Mouse (Mus musculus) heart, embryonic 10.5 days (tissue): ENCODE measurements around the gene Gm5483. TPM values are rescaled to one million over a fixed set of nuclear protein-coding genes. Genes with fewer than 3 reads are reported as not detected.
"Not testable (repeated sequence)": the region's sequence is repeated elsewhere in the genome, so short reads cannot be mapped to it uniquely, and the experiment has no call there.

Experiments used
- DNase-seq: peaks from one replicate; pipeline ENCODE4 v3.0.0-alpha.2; 2017; ENCODE audit warnings: low spot score
- H3K27ac ChIP-seq: fragments of 300-500 bp; sonication (generic); 2 replicates; pipeline ENCODE4 v1.5.1; 2016; ENCODE audit warnings: mild to moderate bottlenecking
- H3K27me3 ChIP-seq: fragments of 300-500 bp; sonication (generic); 2 replicates; pipeline ENCODE4 v1.6.1; 2016; ENCODE audit warnings: mild to moderate bottlenecking; ENCODE audit not compliant: poor library complexity, insufficient read depth, severe bottlenecking
- H3K36me3 ChIP-seq: fragments of 300-500 bp; sonication (generic); 2 replicates; pipeline ENCODE4 v1.6.1; 2016; ENCODE audit warnings: mild to moderate bottlenecking, moderate library complexity
- H3K4me1 ChIP-seq: fragments of 300-500 bp; sonication (generic); 2 replicates; pipeline ENCODE4 v1.6.1; 2016; ENCODE audit warnings: mild to moderate bottlenecking
- H3K4me3 ChIP-seq: fragments of 300-500 bp; sonication (generic); 2 replicates; pipeline ENCODE4 v1.5.1; 2016; ENCODE audit warnings: mild to moderate bottlenecking, moderate library complexity
- H3K9me3 ChIP-seq: fragments of 300-500 bp; sonication (generic); 2 replicates; pipeline ENCODE4 v1.6.1; 2016; ENCODE audit warnings: mild to moderate bottlenecking, moderate library complexity
- WGBS: fragments of 180-500 bp; shearing (Covaris S2); methylation state at CpG from one replicate; pipeline ENCODE4 v1.1.7; 2016; 5-methylcytosine and 5-hydroxymethylcytosine counted together
- polyA plus RNA-seq: library from polyadenylated mRNA; unstranded; fragments of >200 nt; fragmentation: Nextera tagmentation; extraction: Ambion mirVana; gene quantifications from 2 replicates; pipeline ENCODE4 v1.2.1, GENCODE M21; 2016

The Gm5483 gene
- not detected in 2 replicates for polyA plus RNA-seq

DNA sequence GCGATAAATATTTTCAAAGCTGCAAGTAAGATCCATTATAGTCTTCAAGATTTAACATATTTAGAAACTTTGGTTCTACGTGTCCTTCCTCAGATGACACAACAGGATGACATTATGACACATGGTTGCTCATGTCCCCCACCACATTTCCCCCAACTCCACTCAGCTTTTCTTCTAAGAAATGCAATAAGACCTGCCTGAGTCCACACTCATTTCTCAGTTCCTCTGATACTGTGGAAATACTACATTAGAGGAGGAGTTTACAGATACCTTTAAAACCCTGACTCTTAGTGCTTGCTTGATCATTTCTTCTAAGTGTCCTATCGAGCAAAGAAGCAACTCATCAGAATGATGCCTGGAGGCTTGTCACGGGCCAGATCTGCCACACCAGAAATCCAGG is at the start of gene Gm5483:
Gene Gm5483 (plus strand): TSS at position 301 of the 400 bp plus-strand sequence.
- not testable (repeated sequence) for H3K4me3 ChIP-seq, H3K27me3 ChIP-seq, H3K4me1 ChIP-seq, H3K9me3 ChIP-seq, H3K27ac ChIP-seq, H3K36me3 ChIP-seq, DNase-seq
- WGBS: 73% methylated on average over 4 of the region's 4 CpGs

DNA sequence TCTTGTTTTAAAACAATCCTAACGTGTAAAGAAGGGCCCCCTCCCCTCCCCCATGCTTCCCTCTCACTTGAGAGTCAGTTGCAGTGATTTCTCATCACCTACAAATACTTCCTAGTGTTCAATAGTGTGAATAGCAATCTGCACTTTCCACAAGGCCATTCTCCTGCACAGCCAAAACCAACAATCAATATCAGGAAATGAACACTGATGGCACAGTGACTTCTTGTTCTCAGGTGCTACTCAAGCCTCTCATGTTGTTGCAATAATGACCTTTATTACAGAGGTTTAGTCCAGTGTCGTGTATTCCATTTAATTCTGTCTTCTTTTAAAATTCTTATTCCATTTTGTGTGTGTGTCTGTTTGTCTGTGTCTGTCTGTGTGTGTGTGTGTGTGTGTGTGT is 45.8 kb upstream of the Gm5483 start:
- DNase-seq: no peak
- H3K36me3 ChIP-seq: no peaks in the 10 kb centered on the region
- H3K4me1 ChIP-seq: no peaks in the 10 kb centered on the region
- H3K27me3 ChIP-seq: no peaks in the 10 kb centered on the region
- no peaks in the 10 kb centered on the region for H3K9me3 ChIP-seq
- H3K27ac ChIP-seq: no peak overlapping the region
- H3K4me3 ChIP-seq: no peak overlapping the region
- 69% methylated on average over 2 of the region's 2 CpGs for WGBS

DNA sequence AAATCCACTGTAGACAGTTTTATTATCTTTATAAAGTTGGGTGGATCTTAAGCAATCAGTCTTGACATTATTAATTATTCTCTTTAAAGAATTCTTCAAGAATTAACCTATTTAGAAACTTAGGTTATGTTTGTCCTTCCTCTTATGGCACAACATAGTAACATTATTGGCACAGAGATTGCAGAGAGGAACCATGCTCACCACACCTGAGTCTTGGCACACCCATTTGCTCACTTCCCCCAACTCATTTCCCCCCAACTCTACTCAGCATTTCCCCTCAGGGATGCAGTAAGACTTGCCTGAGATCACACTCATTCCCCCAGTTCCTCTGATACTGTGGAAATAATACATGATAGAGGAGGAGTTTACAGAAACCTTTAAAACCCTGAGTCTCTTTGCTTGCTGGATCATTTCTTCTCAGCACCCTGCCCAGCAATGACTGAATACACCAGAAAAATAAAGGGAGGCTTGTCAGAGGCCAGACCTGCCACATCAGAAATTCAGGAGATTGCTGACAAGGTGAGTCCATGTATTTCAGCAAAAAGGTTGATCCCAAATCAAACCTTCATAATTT is 27.5 kb upstream of the Gm5483 start, which contains the start of gene Stfa2l1:
Gene Stfa2l1 (plus strand): TSS at position 410 of the 574 bp plus-strand sequence.
- DNase-seq: no peak
- Histone ChIP-seq H3K4me1 (no peaks in the 10 kb centered on the region), H3K9me3 (no peaks in the 10 kb centered on the region), H3K36me3 (no peaks in the 10 kb centered on the region), H3K27me3 (no peaks in the 10 kb centered on the region), H3K27ac (no peak within 1 kb of the TSS), H3K4me3 (no peak within 1 kb of the TSS)

DNA sequence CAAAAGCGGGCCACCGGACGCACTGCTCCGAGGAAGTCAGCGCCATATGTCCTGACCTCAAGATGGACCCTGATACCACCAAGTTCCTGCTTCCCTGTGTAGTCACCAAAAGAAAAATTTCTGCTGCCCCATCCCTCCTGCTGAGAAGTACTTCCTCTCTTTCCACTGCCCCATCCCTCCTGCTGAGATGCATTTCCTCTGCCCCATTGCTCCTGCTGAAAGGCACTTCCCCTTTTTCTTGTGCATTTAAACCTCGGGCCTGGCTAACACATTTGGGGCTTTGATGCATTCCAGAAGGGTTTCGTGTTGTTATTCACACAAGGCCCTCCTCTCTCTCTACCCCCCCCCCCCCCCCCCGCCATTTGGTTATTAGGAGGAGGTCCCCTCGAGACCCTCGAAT is 16.2 kb upstream of the Gm5483 start:
- H3K4me3 ChIP-seq, H3K27me3 ChIP-seq, DNase-seq, H3K36me3 ChIP-seq, H3K4me1 ChIP-seq, H3K9me3 ChIP-seq, H3K27ac ChIP-seq: not testable (repeated sequence)
- WGBS: 83% methylated on average over 10 of the region's 10 CpGs

DNA sequence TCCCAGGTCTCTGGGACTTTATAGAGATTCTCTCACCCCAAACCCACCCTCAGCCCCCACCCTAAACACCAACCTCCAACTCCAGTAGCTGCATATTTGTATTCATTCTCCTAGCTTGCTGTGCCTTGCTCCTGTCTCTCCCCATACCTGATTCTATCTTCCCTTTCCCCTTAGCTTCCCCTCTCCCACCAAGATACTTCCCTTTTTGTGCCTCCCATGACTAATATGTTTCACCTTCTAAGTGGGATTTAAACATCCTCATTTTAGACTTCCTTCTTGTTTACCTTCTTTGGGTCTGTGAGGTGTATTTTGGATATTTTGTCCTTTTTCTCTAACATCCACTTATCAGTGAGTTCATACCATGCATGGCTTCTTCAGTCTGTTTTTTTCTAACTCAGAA is 7.9 kb upstream of the Gm5483 start:
- no peaks in the 10 kb centered on the region for H3K36me3 ChIP-seq
- no peaks in the 10 kb centered on the region for H3K4me1 ChIP-seq
- no peaks in the 10 kb centered on the region for H3K27me3 ChIP-seq
- H3K27ac ChIP-seq: no peak overlapping the region
- H3K9me3 ChIP-seq: no peaks in the 10 kb centered on the region
- H3K4me3 ChIP-seq: no peak overlapping the region
- no peak for DNase-seq

DNA sequence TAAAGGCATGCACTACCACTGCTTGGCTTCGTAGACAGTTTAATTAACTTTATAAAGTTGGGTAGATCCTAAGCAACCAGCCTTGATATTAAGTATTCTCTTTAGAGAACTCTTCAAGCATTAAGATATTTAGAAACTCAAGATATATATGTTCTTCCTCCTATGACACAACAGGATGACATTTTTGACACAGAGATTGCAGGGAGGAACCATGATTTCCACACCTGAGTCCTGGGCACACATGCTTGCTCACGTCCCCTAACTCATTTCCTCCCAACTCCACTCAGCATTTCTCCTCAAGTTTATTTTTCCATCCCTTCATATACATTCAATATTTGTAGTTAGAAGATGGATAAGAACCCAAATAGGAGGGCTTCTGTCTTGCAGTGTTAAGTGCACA is 4.1 kb upstream of the Gm5483 start:
- 78% methylated on average over 2 of the region's 2 CpGs for WGBS
- no peaks in the 10 kb centered on the region for H3K27me3 ChIP-seq
- no peak overlapping the region for H3K4me3 ChIP-seq

DNA sequence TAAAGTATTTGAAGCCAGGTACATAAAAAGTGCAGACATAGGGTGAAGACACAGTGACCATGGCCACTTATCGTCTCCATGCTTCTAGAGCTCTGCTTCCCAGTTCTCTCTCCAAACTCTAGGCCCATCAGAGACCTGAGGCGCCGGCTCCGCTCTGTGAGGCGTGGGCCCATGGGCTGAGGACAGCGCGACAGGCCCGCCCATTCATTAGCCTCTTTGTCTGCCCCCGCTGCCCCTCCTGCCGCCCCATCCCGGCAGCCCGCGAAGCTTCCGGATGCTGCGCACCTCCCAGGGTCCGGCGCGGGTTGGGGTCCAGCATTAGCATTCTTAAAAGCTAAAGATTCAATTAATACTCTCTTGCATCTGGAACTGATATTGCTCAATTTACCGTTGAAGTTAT is 15.2 kb downstream of the Gm5483 start:
- 55% methylated on average over 19 of the region's 19 CpGs for WGBS
- Histone ChIP-seq H3K27me3 (no peaks in the 10 kb centered on the region), H3K4me3 (no peak overlapping the region), H3K9me3 (no peaks in the 10 kb centered on the region), H3K36me3 (no peaks in the 10 kb centered on the region), H3K27ac (no peak overlapping the region), H3K4me1 (0 out of 2 replicates have a peak, but pooled peaks cover 2% of the 10 kb centered on the region)
- DNase-seq: no peak

More for the DNA sequence above, 4.1 kb upstream of the Gm5483 start:
- H3K9me3 ChIP-seq: no peaks in the 10 kb centered on the region
- no peak for DNase-seq
- no peak overlapping the region for H3K27ac ChIP-seq
- no peaks in the 10 kb centered on the region for H3K36me3 ChIP-seq
- no peaks in the 10 kb centered on the region for H3K4me1 ChIP-seq

DNA sequence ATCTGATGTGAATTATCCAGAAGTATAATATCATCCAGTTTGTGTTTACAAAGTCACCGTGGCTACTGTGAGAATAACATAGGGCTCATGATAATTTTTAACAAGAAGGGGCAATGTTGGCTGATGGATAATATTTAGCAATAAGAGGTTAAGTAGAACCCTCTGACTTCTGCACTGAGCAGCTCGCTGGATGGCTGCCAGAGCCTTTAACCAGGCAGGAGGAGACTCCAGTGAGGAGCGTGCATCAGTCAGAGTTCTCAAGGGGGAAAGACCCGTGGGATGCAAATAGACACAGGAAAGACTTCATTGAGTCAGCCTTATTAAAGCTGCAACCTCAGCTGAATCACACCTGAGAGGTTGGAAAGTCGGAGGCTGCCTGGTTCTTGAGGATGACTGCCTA is 19.8 kb downstream of the Gm5483 start:
- no peaks in the 10 kb centered on the region for H3K27me3 ChIP-seq
- WGBS: 78% methylated on average over 5 of the region's 5 CpGs
- DNase-seq: no peak

DNA sequence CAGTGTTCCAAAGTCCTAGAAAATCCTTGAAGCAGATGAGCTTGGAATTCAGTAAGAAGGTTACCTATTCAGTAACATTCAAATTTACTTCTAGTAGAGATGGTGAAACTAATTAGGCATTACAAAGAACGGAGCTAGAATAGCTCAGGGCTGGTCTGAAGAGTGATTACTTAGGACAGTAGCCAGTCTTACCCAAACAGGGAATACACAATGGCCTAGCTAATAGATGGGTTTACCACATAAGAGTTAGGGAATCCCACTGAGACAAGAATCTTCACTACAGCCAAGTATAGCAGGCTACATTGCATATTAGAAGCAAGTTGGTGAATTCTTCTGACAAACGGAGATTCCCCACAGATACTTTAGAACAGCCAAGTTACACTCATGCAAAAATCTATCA is 21.7 kb downstream of the Gm5483 start:
- H3K9me3 ChIP-seq, H3K4me1 ChIP-seq, H3K27ac ChIP-seq, H3K27me3 ChIP-seq, H3K4me3 ChIP-seq, DNase-seq, H3K36me3 ChIP-seq: not testable (repeated sequence)
- 37% methylated on average over 2 of the region's 2 CpGs for WGBS

More for the DNA sequence above, 19.8 kb downstream of the Gm5483 start:
- Histone ChIP-seq H3K36me3 (no peaks in the 10 kb centered on the region), H3K4me3 (no peak overlapping the region), H3K4me1 (0 out of 2 replicates have a peak, but pooled peaks cover 2% of the 10 kb centered on the region), H3K27ac (no peak overlapping the region), H3K9me3 (no peaks in the 10 kb centered on the region)

DNA sequence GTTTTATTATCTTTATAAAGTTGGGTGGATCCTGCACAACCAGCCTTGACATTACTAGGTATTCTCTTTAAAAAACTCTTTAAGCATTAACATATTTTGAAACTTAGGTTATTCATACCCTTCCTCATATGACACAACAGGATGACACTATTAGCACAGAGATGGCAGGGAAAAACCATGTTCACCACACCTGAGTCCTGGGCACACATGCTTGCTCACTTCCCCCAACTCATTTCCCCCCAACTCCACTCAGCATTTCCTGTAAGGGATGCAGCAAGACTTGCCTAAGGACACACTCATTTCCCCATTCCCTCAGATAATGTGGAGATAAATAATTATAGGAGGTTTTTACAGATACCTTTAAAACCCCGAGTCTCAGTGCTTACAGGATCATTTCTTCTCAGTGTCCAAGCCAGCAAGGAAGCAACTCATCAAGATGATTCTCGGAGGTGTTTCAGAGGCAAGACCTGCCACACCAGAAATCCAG is 26.0 kb downstream of the Gm5483 start, which contains the start of gene Gm5416:
Gene Gm5416 (plus strand): TSS at position 437 of the 487 bp plus-strand sequence.
- Histone ChIP-seq H3K36me3 (no peaks in the 10 kb centered on the region), H3K27me3 (no peaks in the 10 kb centered on the region), H3K27ac (no peak within 1 kb of the TSS), H3K9me3 (no peaks in the 10 kb centered on the region), H3K4me1 (no peaks in the 10 kb centered on the region), H3K4me3 (no peak within 1 kb of the TSS)
- no peak for DNase-seq
- 69% methylated on average over 2 of the region's 2 CpGs for WGBS

DNA sequence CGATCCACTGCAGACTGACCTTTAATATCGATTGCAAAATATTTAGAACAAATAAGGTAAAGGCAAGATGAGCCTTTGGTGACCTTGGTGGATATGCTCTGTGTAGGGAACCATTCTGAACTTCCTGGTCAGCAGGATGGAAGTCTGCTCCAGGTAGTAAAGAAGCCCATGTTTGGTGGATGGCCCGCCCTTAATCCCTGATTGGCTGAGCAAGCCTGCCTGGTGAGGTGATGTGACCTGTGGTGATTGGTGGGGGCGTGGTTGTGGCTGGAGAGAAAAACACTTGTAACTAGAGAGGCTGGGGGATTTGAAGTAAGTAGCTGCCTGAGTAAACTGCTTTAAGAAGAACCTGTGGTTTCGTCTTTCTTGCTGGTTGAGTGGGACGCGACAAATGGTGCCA is 37.2 kb downstream of the Gm5483 start, which contains the start of gene 2010005H15Rik:
Gene 2010005H15Rik (plus strand): TSS at position 301 of the 400 bp plus-strand sequence.
- not testable (repeated sequence) for DNase-seq, H3K4me1 ChIP-seq, H3K36me3 ChIP-seq, H3K9me3 ChIP-seq, H3K27ac ChIP-seq, H3K27me3 ChIP-seq, H3K4me3 ChIP-seq
- 89% methylated on average over 7 of the region's 7 CpGs for WGBS
